In the genomic region with DNA sequence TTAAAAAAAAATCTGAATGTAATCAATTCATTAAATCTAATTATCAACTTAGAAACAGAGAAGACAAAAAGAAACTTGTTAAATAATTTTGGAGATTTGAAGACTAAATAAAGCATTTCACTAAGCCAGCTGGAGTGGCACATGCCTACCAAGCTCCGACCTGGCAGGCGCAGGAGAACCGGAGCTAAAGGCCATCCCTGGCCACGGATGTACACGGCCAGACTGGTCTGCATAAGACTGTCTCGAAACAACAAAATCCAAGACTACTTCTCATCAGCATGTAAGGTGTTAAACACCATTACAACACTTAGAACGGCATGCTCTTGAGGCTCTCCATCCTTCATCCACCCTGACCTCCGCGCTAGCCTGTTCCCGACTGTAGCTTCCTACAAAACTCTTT, we compare ENCODE assay signal across 15 mouse cellular contexts.
"Had no signal": no experiment of that assay in that cellular context is flagged by ENCODE, and none has a peak within 500 bp of the region (broad histone marks: within the 10 kb centered on the region; RNA-seq: fewer than 3 reads in every experiment).

No protein-coding gene starts in this region.

- DNase-seq: kidney, adult 2 months; kidney, postnatal 25 days; left cerebral cortex, postnatal 4 days; liver, postnatal 0 days; lung, embryonic 14.5 days; thymus, adult 18-20 months; thymus, postnatal 36 days had no signal

- H3K4me1 ChIP-seq: limb, embryonic 12.5 days had no signal

- H3K27me3 ChIP-seq: limb, embryonic 12.5 days; limb, embryonic 15.5 days had no signal

- H3K4me2 ChIP-seq: limb, embryonic 12.5 days; limb, embryonic 15.5 days; liver, embryonic 11.5 days; lung, embryonic 14.5 days had no signal

- H3K9ac ChIP-seq: limb, embryonic 12.5 days; limb, embryonic 15.5 days; liver, embryonic 14.5 days; liver, postnatal 0 days; lung, embryonic 14.5 days had no signal

- H3K27ac ChIP-seq: kidney, postnatal 0 days; limb, embryonic 12.5 days; limb, embryonic 15.5 days; liver, embryonic 14.5 days; macrophage had no signal

- H3K4me3 ChIP-seq: limb, embryonic 12.5 days; limb, embryonic 15.5 days had no signal

- H3K9me3 ChIP-seq: limb, embryonic 12.5 days; limb, embryonic 15.5 days had no signal

- ATAC-seq: intestine, postnatal 0 days; liver, postnatal 0 days; lung, postnatal 0 days had no signal
